Mouse (Mus musculus) liver, adult 2 months (tissue): Measurements from ENCODE around the gene Wasf1.

ENCODE experiments used
- CTCF ChIP-seq: fragments of 200-500 bp; IDR thresholded peaks from 2 replicates; pipeline ENCODE4 v1.5.1; 2011; ENCODE audit warnings: low read depth, low read length, control low read depth
- POLR2A ChIP-seq: fragments of 200-500 bp; IDR thresholded peaks from 2 replicates; pipeline ENCODE4 v1.6.1; 2011; ENCODE audit warnings: low read length, control low read depth; ENCODE audit not compliant: insufficient read depth; ENCODE audit errors: extremely low read depth

GRCm38 (mm10) chr10:40969372-40970033, 86.2 kb downstream of the Wasf1 start:
- no peak for TF ChIP-seq POLR2A
- TF ChIP-seq CTCF = no peak
